Mouse (Mus musculus) B cell, adult 67 days (primary cell): ENCODE measurements around the gene Bpi. TPM values are rescaled to one million over a fixed set of nuclear protein-coding genes. Genes with fewer than 3 reads are reported as not detected.

Experiments
- total RNA-seq, 2 experiments: library from RNA; stranded (reverse); gene quantifications; 4 replicates each; pipeline ENCODE4 v1.2.4; 2023

Bpi gene
- total RNA-seq: not detected

DNA sequence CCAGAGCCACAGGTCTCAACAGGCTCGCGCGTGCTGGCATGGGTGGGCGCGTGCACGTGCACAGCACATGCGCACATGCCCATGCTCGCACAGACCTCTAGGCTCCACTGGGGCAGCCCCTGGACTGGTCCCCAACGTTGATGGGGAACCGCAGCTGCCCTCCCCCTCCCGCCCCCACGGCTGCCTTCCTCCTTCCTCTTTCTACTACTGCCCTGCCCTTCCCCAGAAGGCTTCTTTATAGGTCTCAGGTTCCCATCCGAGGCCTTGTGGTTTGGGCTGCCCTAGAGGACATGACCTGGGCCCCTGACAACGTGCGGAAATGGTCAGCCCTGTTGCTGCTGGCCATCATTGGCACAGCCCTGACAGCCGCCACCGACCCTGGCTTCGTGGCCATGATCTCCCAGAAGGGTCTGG, at the start of gene Bpi:
Gene Bpi, plus strand, starts transcription at position 90 of the 414 bp plus-strand sequence.

DNA sequence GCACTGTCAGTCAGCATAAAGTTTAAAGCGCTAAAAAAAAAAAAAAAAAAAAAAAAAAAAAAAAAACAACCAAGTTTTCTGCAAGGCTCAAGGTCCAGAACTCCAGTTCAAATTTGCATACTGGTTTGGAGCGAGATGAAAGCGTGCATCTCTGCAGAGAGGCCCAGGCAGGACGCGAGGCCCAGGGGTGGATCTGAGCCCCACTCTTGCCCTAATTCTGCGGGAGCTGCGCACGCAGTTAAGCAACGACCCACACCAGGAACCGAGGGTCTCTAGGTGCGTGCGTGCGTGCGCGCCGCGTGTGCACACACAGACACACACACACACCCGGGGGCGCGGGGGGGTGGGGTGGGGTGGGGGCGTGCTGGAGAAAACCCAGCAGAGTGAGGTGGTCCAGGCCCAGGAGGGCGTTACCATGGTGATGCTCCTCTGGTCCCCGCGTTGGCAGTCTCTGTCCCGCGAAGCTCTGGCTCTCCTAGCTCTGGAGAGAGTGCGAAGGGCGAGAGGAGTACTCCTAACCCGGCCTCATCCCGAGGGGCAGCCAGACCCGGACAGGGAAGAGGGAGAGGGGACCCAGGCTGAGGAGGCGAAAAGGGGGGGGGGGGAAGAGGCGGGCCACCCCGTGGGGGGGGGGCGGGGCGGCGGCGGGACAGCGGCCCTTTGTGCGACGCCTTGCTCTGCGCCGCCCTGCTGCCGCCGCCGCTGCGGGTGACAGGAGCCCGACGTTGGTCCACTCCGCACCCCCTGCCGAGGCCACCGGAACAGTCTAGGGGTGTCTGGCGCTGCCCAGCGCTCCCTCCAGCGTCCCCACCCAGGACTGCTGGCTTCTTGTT, 29.0 kb upstream of the Bpi start, which contains the start of gene D630003M21Rik:
Gene D630003M21Rik, minus strand, starts transcription at position 553 of the 833 bp plus-strand sequence.

DNA sequence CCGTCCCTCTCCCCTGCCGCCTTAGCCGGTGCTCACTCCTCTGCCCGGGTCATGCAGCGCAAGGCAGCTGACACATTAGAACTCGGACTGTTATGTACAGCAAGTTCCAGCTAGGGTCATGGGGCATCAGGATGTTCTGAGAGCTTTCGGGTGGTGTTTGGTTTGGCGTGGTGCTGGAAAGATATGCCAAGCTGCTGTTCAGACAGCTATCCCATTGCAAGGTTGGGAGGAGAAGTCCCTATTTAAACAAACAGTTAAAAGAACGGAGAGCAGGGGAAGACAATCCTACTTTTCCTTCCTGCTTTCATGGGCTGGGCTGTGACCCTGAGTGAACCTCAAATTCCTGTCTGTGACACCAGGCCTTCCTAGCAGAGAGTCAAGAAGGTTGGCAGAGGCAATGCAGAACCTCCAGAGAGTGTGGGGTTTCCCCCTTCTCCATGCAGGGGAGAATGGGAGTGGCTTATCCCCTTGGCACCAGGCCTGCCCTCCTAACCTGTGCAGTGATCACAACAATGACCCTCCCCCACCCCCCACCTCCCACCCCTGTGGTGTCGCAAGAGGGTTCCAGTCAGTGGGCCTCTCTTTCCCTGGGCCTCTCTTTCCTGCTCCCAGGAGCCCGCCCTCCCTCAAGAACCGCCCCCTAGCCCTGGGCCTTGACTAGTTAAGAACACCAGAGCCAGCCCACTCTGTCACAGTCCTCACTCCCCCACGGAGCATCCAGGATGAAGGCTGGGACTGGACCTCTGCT, 48.2 kb downstream of the Bpi start, which contains the start of gene Lbp:
Gene Lbp, plus strand, starts transcription at position 546 of the 748 bp plus-strand sequence.

Other genes with a start within 250 kb of the Bpi start
- 10 to 100 TPM; 35.4 to 41.4 TPM for gene Tti1, start 229.7 kb upstream of the Bpi start, total RNA-seq
- 10 to 100 TPM; 37.1 to 39.2 TPM for gene Rprd1b, start 229.6 kb upstream of the Bpi start, total RNA-seq
- 1 to 10 TPM; 2.3 to 4.2 TPM for gene Tgm2, start 111.7 kb upstream of the Bpi start, total RNA-seq
- not detected for gene D630003M21Rik, start 28.9 kb upstream of the Bpi start, total RNA-seq
- not detected for gene Lbp, start 48.4 kb downstream of the Bpi start, total RNA-seq
- not detected for gene Snhg11, start 117.5 kb downstream of the Bpi start, total RNA-seq
- 10 to 100 TPM; 67.6 to 92.0 TPM for gene Ralgapb, start 151.8 kb downstream of the Bpi start, total RNA-seq
- 1 to 10 TPM in 1 of 2 experiments, not detected in 1; 2.3 TPM for gene Adig, start 244.5 kb downstream of the Bpi start, total RNA-seq